Mouse (Mus musculus) lung, adult 2 months (tissue): ENCODE data around the gene Ppp1r12a.

Experiments used
- CTCF ChIP-seq: fragments of 200-500 bp; IDR thresholded peaks from 2 replicates; pipeline ENCODE4 v1.5.1; 2011; ENCODE audit warnings: mild to moderate bottlenecking, low read length, control low read depth; ENCODE audit not compliant: insufficient read depth
- POLR2A ChIP-seq: fragments of 200-500 bp; IDR thresholded peaks from 2 replicates; pipeline ENCODE4 v1.6.1; 2011; ENCODE audit warnings: low read depth, mild to moderate bottlenecking, control low read depth, low read length, borderline replicate concordance; ENCODE audit errors: extremely low read depth

DNA sequence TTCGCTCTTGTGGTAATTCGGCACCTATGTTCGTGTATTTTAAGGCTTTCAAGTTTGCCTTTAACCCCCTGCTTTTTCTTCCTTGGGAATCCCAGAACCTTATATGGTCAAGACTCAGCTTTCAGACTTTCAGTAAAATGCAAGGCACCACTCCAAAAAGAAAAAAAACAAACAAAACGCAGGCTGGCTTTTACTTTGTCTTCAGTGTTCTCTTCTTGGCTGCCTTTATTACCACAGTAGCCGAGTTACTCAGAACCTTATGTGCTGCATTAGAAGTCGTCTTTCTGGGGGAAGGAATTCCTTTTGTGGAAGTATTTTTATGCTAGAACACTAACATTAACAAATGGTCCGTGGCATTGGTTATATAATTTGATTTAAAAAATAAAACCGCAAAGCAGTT, 22.8 kb downstream of the Ppp1r12a start:
- TF ChIP-seq POLR2A, result no peak
- TF ChIP-seq CTCF, result no peak
